ENCODE assay signal across 37 mouse cellular contexts in genomic region chr6:130341973-130342372, GRCm38 (mm10). TPM values are rescaled to one million over a fixed set of nuclear protein-coding genes. Genes with fewer than 3 reads are reported as not detected.
"Had no signal": no experiment of that assay in that cellular context is flagged by ENCODE, and none has a peak within 500 bp of the region (broad histone marks: within the 10 kb centered on the region; RNA-seq: fewer than 3 reads in every experiment).

No protein-coding gene starts in this region.

RNA-seq across cellular contexts. Expression of gene Klra3, which starts 4.6 kb away (rescaled TPM):
- total RNA-seq: gastrocnemius, adult 18-20 months; gastrocnemius, adult 8-10 months; gastrocnemius, postnatal 14 days; gastrocnemius, postnatal 36 days; heart, adult 18-20 months; heart, adult 8-10 months; heart, postnatal 10 days; heart, postnatal 25 days; heart, postnatal 4 days; hindbrain, postnatal 0 days; layer of hippocampus, adult 18-20 months; layer of hippocampus, adult 8-10 months; layer of hippocampus, postnatal 14 days; layer of hippocampus, postnatal 36 days; left cerebral cortex, adult 18-20 months; left cerebral cortex, adult 8-10 months; left cerebral cortex, postnatal 10 days; left cerebral cortex, postnatal 25 days; left cerebral cortex, postnatal 4 days; liver, adult 2 months had no signal
- polyA plus RNA-seq: gonadal fat pad, adult 2 months; heart, embryonic 10.5 days; heart, embryonic 12.5 days; heart, embryonic 14.5 days; heart, embryonic 16.5 days; hindbrain, embryonic 11.5 days; hindbrain, embryonic 13.5 days; hindbrain, embryonic 15.5 days; hindbrain, postnatal 0 days; intestine, embryonic 14.5 days; intestine, embryonic 16.5 days; kidney, adult 2 months; kidney, embryonic 15.5 days; kidney, postnatal 0 days; large intestine, adult 2 months; limb, embryonic 11.5 days; limb, embryonic 13.5 days; limb, embryonic 15.5 days; liver, adult 2 months had no signal

RNA-seq across cellular contexts. Expression of gene Klra1, which starts 44.7 kb away (rescaled TPM):
- total RNA-seq: gastrocnemius, adult 18-20 months; gastrocnemius, adult 8-10 months; gastrocnemius, postnatal 14 days; gastrocnemius, postnatal 36 days; heart, adult 18-20 months; heart, adult 8-10 months; heart, postnatal 10 days; heart, postnatal 25 days; heart, postnatal 4 days; hindbrain, postnatal 0 days; layer of hippocampus, adult 18-20 months; layer of hippocampus, adult 8-10 months; layer of hippocampus, postnatal 14 days; layer of hippocampus, postnatal 36 days; left cerebral cortex, adult 18-20 months; left cerebral cortex, adult 8-10 months; left cerebral cortex, postnatal 10 days; left cerebral cortex, postnatal 25 days; left cerebral cortex, postnatal 4 days had no signal
- polyA plus RNA-seq: gonadal fat pad, adult 2 months; heart, embryonic 10.5 days; heart, embryonic 12.5 days; heart, embryonic 14.5 days; heart, embryonic 16.5 days; hindbrain, embryonic 11.5 days; hindbrain, embryonic 13.5 days; hindbrain, embryonic 15.5 days; hindbrain, postnatal 0 days; intestine, embryonic 14.5 days; intestine, embryonic 16.5 days; kidney, adult 2 months; kidney, embryonic 15.5 days; kidney, postnatal 0 days; large intestine, adult 2 months; limb, embryonic 11.5 days; limb, embryonic 13.5 days; limb, embryonic 15.5 days; liver, adult 2 months had no signal
